Mouse (Mus musculus): ENCODE results near the gene Jmjd8.

Jmjd8 gene

DNA sequence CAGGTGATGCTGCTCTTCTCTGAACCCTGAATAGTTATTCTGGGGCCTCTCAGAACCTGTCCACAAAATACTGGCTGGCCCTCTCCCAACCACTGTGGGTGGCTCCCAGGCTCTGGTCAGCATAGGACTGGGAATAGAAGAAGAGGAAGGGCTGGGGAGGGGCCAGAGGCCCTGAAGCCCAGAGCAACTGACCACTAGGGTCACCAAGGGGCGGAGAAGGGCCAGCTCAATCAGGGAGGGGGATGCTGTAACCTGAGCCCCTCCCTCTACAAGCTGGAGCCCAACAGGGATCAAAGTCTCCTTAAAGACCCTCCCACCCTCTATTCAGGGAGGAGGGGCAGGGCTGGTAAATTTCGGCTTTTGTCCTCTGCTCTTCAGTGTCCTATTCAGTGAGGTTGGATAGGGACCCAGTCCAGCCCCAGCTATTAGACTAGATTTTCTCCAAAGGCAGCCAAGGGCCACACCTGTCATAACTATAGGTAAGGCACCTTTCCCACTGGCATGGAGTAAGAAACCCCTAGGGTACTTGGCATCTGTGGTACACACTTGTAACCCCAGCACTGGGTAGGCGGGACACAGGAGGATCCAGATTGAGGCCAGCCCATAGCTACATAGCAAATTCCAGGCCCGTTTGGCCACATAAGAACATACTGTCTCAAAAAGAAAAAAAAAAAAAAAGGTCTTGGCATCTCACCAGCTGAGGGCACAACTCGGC lies 51.7 kb downstream of the Jmjd8 start, which contains the start of gene Wfikkn1:
Gene Wfikkn1, minus strand, starts transcription at position 663 of the 715 bp plus-strand sequence.
- no peak for DNase-seq

- no peak for DNase-seq
These were observed 52.4 kb downstream of the Jmjd8 start for GRCm38 (mm10) chr17:25880913-25881641.

Measured in right cerebral cortex, adult 18-20 months (tissue).